Mouse (Mus musculus) thymus, postnatal 25 days (tissue): ENCODE measurements around the gene Prpf4.
A peak's percentile ranks its signal among the peaks of the same experiment; 100 is the strongest.

ENCODE experiments used
- DNase-seq: peaks from one replicate; pipeline ENCODE4 v3.0.0; 2022

Gene Prpf4

GRCm38 (mm10) chr4:62437871-62438270 is 29.3 kb downstream of the Prpf4 start:
- DNase-seq: no peak

GRCm38 (mm10) chr4:62439793-62440192 is 31.2 kb downstream of the Prpf4 start:
- DNase-seq: no peak

GRCm38 (mm10) chr4:62440544-62440943 is 31.9 kb downstream of the Prpf4 start:
- DNase-seq: no peak

- DNase-seq: no peak
Observed at GRCm38 (mm10) chr4:62440986-62441385, 32.4 kb downstream of the Prpf4 start.

- peak; percentile 60 for DNase-seq
Observed at GRCm38 (mm10) chr4:62454995-62455394, 46.4 kb downstream of the Prpf4 start.

- no peak for DNase-seq
Observed at GRCm38 (mm10) chr4:62459081-62459480, 50.5 kb downstream of the Prpf4 start.

GRCm38 (mm10) chr4:62460348-62460747 is 51.8 kb downstream of the Prpf4 start:
- no peak for DNase-seq

GRCm38 (mm10) chr4:62463124-62463523 is 54.5 kb downstream of the Prpf4 start:
- no peak for DNase-seq

- no peak for DNase-seq
Observed at GRCm38 (mm10) chr4:62468158-62468557, 59.6 kb downstream of the Prpf4 start.

- DNase-seq: peak; percentile 84
Observed at GRCm38 (mm10) chr4:62470598-62471051, 62.0 kb downstream of the Prpf4 start, which contains the start of gene Wdr31. TSS of gene Wdr31 (minus strand) at chr4:62470896.

GRCm38 (mm10) chr4:62472071-62472470 is 63.5 kb downstream of the Prpf4 start:
- no peak for DNase-seq

GRCm38 (mm10) chr4:62475131-62475530 is 66.5 kb downstream of the Prpf4 start:
- peak; percentile 59 for DNase-seq

GRCm38 (mm10) chr4:62475793-62476192 is 67.2 kb downstream of the Prpf4 start:
- DNase-seq: peak; percentile 42
